Mouse (Mus musculus) left cerebral cortex, adult 9 months (tissue): ENCODE measurements around the gene Zfp597.
A peak's percentile ranks its signal among the peaks of the same experiment; 100 is the strongest.

Source experiments
- DNase-seq, 2 experiments: peaks; one replicate each; pipeline ENCODE4 v3.0.0; 2022; ENCODE audit warnings: low spot score in 2 of 2

Zfp597 gene

GRCm38 (mm10) chr16:3884201-3885064 is at the start of gene Zfp597, which contains the start of gene Gm20695:
Gene Zfp597, minus strand, starts transcription at chr16:3884561.
Gene Gm20695, plus strand, starts transcription at chr16:3884648.
- DNase-seq: peak; percentile 78 to 91

- no peak for DNase-seq
Observed at GRCm38 (mm10) chr16:3934091-3934490, 49.7 kb upstream of the Zfp597 start.

- DNase-seq: no peak
Observed at GRCm38 (mm10) chr16:3933536-3933935, 49.2 kb upstream of the Zfp597 start.

- no peak for DNase-seq
Observed at GRCm38 (mm10) chr16:3929151-3929550, 44.8 kb upstream of the Zfp597 start.

GRCm38 (mm10) chr16:3928582-3928981 is 44.2 kb upstream of the Zfp597 start:
- DNase-seq: no peak

GRCm38 (mm10) chr16:3923966-3924365 is 39.6 kb upstream of the Zfp597 start:
- no peak for DNase-seq

GRCm38 (mm10) chr16:3923515-3923914 is 39.2 kb upstream of the Zfp597 start:
- DNase-seq: no peak

GRCm38 (mm10) chr16:3920756-3921155 is 36.4 kb upstream of the Zfp597 start:
- no peak for DNase-seq

GRCm38 (mm10) chr16:3909118-3909517 is 24.8 kb upstream of the Zfp597 start:
- no peak for DNase-seq

- peak; percentile 80 to 95 for DNase-seq
Observed at GRCm38 (mm10) chr16:3908537-3909111, 24.3 kb upstream of the Zfp597 start, which contains the start of the genes 1700037C18Rik and Cluap1. Gene 1700037C18Rik, minus strand, starts transcription at chr16:3908689. Gene Cluap1, plus strand, starts transcription at chr16:3908801.

- DNase-seq: no peak
Observed at GRCm38 (mm10) chr16:3907471-3907870, 23.1 kb upstream of the Zfp597 start.

- no peak for DNase-seq
Observed at GRCm38 (mm10) chr16:3896553-3896952, 12.2 kb upstream of the Zfp597 start.

- DNase-seq: no peak
Observed at GRCm38 (mm10) chr16:3896046-3896445, 11.7 kb upstream of the Zfp597 start.

- no peak for DNase-seq
Observed at GRCm38 (mm10) chr16:3895173-3895792, 10.9 kb upstream of the Zfp597 start.

- no peak for DNase-seq
Observed at GRCm38 (mm10) chr16:3893739-3894138, 9.4 kb upstream of the Zfp597 start.

- peak in 1 of 2 experiments; percentile 31 for DNase-seq
Observed at GRCm38 (mm10) chr16:3891621-3892295, 7.4 kb upstream of the Zfp597 start.

GRCm38 (mm10) chr16:3885065-3885670 is 807 bp upstream of the Zfp597 start:
- no peak for DNase-seq

- no peak for DNase-seq
Observed at GRCm38 (mm10) chr16:3876346-3876745, 8.0 kb downstream of the Zfp597 start.

GRCm38 (mm10) chr16:3872216-3873047 is 11.9 kb downstream of the Zfp597 start, which contains the start of gene Naa60:
Gene Naa60, plus strand, starts transcription at chr16:3872375.
- peak; percentile 83 to 87 for DNase-seq

GRCm38 (mm10) chr16:3871815-3872214 is 12.5 kb downstream of the Zfp597 start:
- no peak for DNase-seq
